Mouse (Mus musculus): ENCODE results near the gene Fras1.

The Fras1 gene

DNA sequence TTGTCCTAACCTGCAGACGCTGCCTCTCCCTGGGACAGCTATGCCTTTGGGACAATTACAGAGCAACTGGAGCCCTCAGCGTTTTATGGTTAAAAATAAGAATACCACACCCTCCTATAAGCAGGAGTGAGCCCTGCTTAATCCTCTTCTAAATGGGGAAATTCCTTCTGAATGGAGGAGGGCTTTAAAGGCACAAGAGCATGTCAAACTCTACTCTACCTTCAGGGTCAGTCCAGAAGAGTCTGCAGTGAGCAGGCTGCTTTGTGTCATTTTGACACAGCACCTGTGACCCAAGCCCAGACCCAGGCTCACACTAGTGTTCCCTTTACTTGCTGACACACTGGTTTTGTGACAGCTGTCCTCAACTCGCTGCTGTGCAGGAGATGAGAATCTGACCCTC is 307.3 kb downstream of the Fras1 start:
- no peak for DNase-seq (ENCODE audit: extremely low spot score)

DNA sequence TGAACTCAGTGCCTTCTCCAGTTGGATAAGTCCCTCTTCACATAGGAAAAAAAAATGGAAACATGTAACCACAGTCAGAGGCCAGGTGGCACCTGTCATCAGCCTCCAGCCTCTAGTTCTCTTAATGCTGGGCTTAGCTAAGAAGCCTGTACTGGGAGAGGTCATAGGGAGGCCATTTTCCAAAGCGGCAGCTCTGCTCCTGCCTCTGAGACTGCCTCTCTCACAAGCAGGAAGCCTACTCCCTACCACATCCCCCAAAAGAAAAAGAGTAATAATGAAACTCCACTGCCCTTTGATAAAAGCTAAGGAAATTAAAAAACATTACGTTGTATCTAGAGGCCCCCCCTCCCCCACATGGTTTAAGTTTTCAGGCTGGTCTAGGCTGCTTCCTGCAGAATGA is 309.0 kb downstream of the Fras1 start:
- DNase-seq (ENCODE audit: extremely low spot score) = no peak

GRCm38 (mm10) chr5:96688885-96689284 is 315.1 kb downstream of the Fras1 start:
- DNase-seq (ENCODE audit: extremely low spot score) = no peak

DNA sequence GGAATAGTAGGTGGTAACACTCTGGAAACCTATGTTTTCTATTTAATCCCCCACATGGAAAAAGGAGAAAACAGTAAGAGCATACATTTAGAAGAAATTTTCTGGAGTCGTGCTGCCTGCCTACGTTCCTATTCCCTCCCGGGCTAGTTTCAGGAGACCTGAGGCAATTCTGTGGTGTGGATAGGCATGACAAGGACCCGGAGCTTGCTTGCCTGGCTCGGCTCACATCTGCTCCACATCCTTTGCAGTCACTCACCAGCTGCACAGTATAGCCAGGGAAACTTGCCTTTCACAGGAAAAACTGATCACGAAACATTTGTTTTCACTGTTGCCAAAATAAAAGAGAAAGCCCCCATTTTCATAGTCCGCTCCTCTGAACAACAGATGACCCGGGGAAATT is 325.2 kb downstream of the Fras1 start:
- no peak for DNase-seq (ENCODE audit: extremely low spot score)

- peak; percentile 12 for DNase-seq (ENCODE audit: extremely low spot score)
Observed at GRCm38 (mm10) chr5:96702706-96703625, 329.2 kb downstream of the Fras1 start.

DNA sequence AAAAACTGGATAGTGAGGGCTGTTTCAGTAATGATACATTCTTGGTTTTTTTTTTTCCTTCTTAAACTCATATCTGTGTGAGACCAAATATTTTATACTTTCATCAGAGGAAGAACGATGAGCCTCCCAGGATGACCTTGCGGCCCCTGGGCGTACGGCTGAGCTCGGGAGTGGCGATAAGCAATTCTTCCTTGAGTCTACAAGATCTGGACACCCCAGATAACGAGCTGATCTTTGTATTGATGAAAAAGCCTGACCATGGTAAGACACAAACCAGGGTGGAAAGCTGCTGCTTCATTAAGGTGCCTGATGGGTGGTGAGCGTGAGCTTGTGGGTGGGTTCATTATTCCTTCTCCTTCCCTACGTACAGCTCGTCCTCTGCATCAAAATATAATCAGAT is 334.8 kb downstream of the Fras1 start:
- no peak for DNase-seq (ENCODE audit: extremely low spot score)

DNA sequence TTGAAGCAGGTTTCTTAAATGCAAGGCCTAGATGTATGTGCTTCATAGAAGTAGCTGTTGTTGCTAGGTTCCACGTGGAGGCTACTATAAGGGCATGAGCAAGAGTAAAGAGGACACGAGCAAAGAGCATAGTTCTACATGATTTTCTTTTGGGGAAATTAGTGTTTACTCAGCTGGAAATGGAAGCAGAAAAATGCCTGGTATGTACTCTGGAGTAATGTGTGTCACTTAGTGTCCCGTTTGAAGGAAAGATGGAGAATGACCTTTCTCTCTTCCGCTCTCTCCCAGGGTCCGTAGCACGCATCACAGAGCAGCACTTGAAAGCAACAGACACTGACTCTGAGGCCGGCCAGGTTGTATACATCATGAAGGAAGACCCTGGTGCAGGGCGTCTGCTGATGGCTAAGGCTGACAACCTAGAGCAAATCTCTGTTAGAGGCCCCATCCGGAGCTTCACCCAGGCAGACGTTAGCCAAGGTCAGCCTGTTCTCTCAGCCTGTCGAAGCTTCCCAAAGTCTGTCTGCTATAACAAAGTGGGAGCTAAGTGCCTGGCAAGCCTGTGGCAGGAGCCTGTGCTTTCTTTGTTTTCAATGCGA is 338.4 kb downstream of the Fras1 start:
- DNase-seq (ENCODE audit: extremely low spot score) = peak; percentile 19

- DNase-seq (ENCODE audit: extremely low spot score) = no peak
Observed at GRCm38 (mm10) chr5:96712799-96713198, 339.0 kb downstream of the Fras1 start.

DNA sequence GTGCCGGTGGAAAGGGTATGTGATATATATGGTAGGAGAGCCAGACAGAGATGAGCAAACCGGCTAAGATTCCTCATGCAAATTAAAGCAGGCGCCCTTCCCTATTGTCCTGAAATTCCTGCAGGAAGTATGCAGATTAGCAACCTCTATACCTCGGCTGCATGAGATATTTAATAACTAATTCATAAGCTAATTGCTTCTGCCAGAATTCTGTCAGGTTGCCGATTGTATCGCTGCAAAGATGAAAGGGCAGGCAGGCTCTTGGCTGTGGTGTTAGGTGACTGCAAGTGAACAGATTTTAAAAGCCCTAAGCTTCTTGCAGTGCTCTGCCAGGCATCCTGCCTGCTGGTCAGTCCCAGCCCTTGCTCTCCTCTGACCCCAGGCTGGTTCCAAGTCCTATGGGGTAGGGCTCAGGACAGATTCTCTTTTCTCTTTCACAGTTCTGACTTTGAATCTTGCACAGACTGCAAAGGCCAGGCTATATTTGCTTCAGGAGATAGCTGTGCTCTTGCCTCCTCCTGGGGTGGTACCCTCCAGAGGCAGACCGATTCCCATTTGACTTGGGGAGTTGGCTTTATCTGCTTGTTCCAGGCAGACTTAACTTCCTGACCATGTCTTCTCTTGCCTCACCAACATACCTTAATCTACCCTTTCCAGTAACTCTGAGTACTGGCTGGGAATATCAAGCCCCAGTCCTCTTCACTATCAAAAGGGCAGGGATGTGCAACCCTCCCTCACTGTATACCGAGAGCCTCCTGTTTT is 342.7 kb downstream of the Fras1 start:
- no peak for DNase-seq (ENCODE audit: extremely low spot score)

- DNase-seq (ENCODE audit: extremely low spot score) = no peak
Observed at GRCm38 (mm10) chr5:96717690-96718089, 343.9 kb downstream of the Fras1 start.

- no peak for DNase-seq (ENCODE audit: extremely low spot score)
Observed at GRCm38 (mm10) chr5:96718601-96719000, 344.8 kb downstream of the Fras1 start.

DNA sequence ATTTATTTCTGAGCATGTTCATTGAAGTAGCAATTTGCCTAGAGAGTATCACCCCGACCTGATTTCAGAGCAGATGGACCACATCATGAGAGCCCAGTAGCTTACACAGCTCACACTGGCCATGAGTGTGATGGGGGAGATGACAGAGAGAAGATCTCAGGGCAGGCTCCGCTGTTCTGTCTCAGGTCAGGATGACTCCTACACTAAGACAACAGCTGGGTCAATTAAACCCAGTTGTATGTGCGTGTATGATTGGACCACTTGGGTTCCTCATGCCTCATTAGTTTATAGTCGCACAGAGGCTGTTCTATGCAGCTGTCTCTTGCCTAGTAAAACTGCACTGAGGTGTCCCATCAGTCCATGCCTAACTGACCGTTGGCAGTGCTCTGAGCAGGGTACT is 345.5 kb downstream of the Fras1 start:
- no peak for DNase-seq (ENCODE audit: extremely low spot score)

- no peak for DNase-seq (ENCODE audit: extremely low spot score)
Observed at GRCm38 (mm10) chr5:96722690-96723089, 348.9 kb downstream of the Fras1 start.

DNA sequence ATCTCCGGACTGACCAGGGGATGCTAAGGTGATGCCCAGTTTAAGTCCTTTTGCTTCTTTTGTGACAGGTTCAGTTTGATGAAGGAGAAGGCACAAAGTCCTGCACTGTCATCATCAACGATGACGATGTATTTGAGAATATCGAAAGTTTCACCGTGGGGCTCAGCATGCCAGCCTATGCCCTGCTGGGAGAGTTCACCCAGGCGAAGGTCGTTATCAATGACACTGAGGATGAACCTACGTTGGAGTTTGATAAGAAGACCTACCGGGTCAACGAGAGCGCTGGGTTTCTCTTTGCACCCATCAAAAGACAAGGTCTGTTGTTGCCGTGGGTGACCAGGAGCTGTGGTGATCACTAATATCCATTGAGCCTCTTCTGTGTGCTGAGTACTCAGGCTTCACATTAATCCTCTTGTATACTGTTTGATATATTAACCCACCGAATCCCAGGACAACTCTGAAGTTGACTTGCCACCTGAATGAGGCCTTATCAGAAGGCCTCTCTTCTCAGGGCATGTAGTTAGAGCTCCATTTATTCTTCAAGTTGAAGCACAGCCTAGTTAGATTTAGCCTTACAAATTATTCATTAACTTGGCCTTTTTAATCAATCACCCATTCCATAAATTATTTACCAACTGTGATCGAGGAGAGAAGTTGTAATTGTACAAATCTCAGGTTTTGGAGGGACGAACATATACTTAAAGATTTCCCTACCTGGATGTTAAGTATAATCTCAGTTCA is 365.6 kb downstream of the Fras1 start:
- DNase-seq (ENCODE audit: extremely low spot score) = no peak

- no peak for DNase-seq (ENCODE audit: extremely low spot score)
Observed at GRCm38 (mm10) chr5:96747195-96747984, 373.6 kb downstream of the Fras1 start.

- no peak for DNase-seq (ENCODE audit: extremely low spot score)
Observed at GRCm38 (mm10) chr5:96757615-96758014, 383.9 kb downstream of the Fras1 start.

DNA sequence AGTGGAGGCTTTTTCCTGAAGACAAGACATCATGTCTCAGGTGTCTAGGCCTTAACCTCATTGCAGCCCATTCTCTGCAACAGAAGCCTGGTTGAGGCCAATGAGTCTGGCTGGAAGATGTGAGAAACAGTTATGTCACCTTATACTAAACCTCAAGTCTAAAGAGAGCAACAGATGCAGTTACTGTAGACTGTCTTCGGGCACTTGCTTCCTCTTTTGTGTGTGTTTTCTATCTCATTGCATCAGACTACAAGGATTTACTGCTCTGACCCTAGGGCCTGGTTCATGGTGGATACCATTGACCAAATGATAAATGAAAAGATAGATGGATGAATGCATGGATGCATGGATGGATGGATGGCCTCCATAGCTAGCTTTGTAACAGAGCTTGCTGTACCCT is 388.3 kb downstream of the Fras1 start:
- DNase-seq (ENCODE audit: extremely low spot score) = no peak

GRCm38 (mm10) chr5:96768846-96769471 is 395.2 kb downstream of the Fras1 start:
- peak; percentile 69 for DNase-seq (ENCODE audit: extremely low spot score)

DNA sequence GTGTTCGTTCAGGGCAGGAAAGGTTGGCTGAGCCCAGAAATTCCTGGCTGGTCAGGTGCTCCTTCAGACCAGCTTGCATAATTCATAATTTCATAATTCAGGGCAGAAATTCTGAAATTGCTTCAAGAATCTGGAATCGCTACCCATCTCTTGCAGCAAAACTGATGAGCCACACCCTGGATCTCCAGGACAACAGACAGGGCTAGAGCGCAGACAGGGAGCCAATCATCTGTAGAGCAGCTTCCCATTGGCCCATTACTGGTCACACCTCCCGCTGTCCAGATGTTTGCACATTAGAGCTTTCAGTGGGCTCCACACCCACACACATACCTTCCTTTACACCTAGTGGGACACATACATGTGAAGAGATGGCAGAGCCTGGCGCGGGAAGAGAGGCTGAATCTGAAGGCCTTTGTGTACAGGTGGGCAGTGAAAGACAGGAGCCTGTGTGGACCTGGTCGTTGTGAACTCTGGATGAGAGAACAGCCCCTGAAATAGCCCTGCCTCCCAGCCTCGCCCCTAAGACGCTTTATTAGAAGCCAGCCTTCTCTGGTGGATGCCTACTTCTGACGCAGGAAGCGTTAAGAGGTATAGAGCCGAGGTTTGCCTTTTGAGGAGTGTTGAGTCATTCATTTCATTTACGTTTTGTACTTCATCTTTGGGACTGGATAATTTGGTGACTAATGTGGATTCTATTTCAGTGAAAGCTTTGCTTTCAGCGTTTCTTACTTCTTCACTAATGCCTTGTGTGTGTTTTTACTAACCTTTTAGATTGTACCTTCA is 409.9 kb downstream of the Fras1 start:
- no peak for DNase-seq (ENCODE audit: extremely low spot score)

DNA sequence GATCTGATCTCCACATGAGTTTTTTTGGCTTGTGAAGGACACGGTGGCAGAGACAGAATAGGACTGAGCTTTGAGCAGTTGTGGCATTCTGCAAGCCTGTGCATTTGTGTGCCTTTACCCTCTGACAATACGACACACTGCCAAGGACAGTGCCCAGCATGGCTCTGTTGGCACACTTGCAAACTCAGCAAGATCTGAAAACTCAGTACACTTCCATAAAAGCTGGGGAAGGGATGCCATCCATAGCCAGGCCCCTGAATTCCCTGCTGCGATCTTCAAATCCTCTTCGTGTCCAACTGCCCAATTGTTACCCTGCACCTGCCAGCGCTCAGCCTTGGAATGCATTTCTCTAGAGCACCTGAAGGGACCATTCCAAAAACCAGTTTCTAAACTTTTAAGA is 411.3 kb downstream of the Fras1 start:
- DNase-seq (ENCODE audit: extremely low spot score) = no peak
